In genomic region chr4:132351401-132351800, GRCm38 (mm10) we compare ENCODE assay signal across 10 mouse cellular contexts. TPM values are rescaled to one million over a fixed set of nuclear protein-coding genes. Genes with fewer than 3 reads are reported as not detected.
DNase-seq lines count a peak whose midpoint lies in the region; ATAC-seq and TF ChIP-seq lines count a peak whose summit lies in the region.
"Had no signal": no experiment of that assay in that cellular context is flagged by ENCODE, and none has a peak within 500 bp of the region (broad histone marks: within the 10 kb centered on the region; RNA-seq: fewer than 3 reads in every experiment).

No protein-coding gene starts in this region.

- H3K9me3 ChIP-seq in heart, postnatal 0 days (replicated peaks; ENCODE audit: control insufficient read depth, low read length) = no peaks in the 10 kb centered on the region
- no peaks in the 10 kb centered on the region for H3K9me3 ChIP-seq in E14TG2a.4 (ENCODE audit: low read length)
- no peaks in the 10 kb centered on the region for H3K9me3 ChIP-seq in forebrain, embryonic 12.5 days
- H3K9me3 ChIP-seq in liver, embryonic 13.5 days (replicated peaks) = no peaks in the 10 kb centered on the region

- H3K36me3 ChIP-seq in heart, postnatal 0 days (replicated peaks; ENCODE audit: control insufficient read depth, insufficient read depth, low read length) = peaks cover 21% of the 10 kb centered on the region
- H3K36me3 ChIP-seq in E14TG2a.4 (ENCODE audit: insufficient read depth, low read length) = peaks cover 41% of the 10 kb centered on the region
- peaks cover 27% of the 10 kb centered on the region for H3K36me3 ChIP-seq in forebrain, embryonic 12.5 days (replicated peaks)
- H3K36me3 ChIP-seq in liver, embryonic 13.5 days = peaks cover 32% of the 10 kb centered on the region

- H3K4me2 ChIP-seq in heart, postnatal 0 days (ENCODE audit: low read depth, low read length) = peak overlapping the region; percentile 81
- peak overlapping the region; percentile 89 for H3K4me2 ChIP-seq in forebrain, embryonic 12.5 days
- peak overlapping the region; percentile 77 for H3K4me2 ChIP-seq in liver, embryonic 13.5 days

- DNase-seq in heart, postnatal 0 days (ENCODE audit: low spot score) = no peak
- DNase-seq in heart, postnatal 14 days = no peak
- DNase-seq in liver, embryonic 13.5 days = no peak
- DNase-seq in left cerebral cortex, postnatal 4 days = no peak
- no peak for DNase-seq in spleen, postnatal 10 days (ENCODE audit: low spot score in 2 of 2)
- DNase-seq in adrenal gland, adult 8-10 months = no peak
- DNase-seq: cerebellum, adult 18-20 months; gastrocnemius, postnatal 25 days had no signal

- H3K9ac ChIP-seq in heart, postnatal 0 days (replicated peaks; ENCODE audit: low read depth, low read length) = no peak overlapping the region
- peak overlapping the region; percentile 84; the same call in 1 of the 2 replicates for H3K9ac ChIP-seq in forebrain, embryonic 12.5 days
- H3K9ac ChIP-seq in liver, embryonic 13.5 days = peak overlapping the region; percentile 92

- H3K27me3 ChIP-seq in heart, postnatal 0 days (ENCODE audit: control insufficient read depth, insufficient read depth, low read length) = no peaks in the 10 kb centered on the region
- H3K27me3 ChIP-seq in E14TG2a.4 (ENCODE audit: insufficient read depth, low read length) = no peaks in the 10 kb centered on the region
- H3K27me3 ChIP-seq in forebrain, embryonic 12.5 days = no peaks in the 10 kb centered on the region
- no peaks in the 10 kb centered on the region for H3K27me3 ChIP-seq in liver, embryonic 13.5 days

- no peak overlapping the region for H3K27ac ChIP-seq in heart, postnatal 0 days (ENCODE audit: low read depth)
- no peak overlapping the region for H3K27ac ChIP-seq in forebrain, embryonic 12.5 days
- peak overlapping the region; percentile 97 for H3K27ac ChIP-seq in liver, embryonic 13.5 days

- TF ChIP-seq EP300 in heart, postnatal 0 days (IDR thresholded peaks at IDR 0.05; ENCODE audit: low read depth) = no peak

- ATAC-seq in heart, postnatal 0 days (ENCODE audit: insufficient read depth, low read depth) = no peak
- ATAC-seq in forebrain, embryonic 12.5 days (ENCODE audit: low FRiP score) = no peak
- ATAC-seq in liver, embryonic 13.5 days (ENCODE audit: low read depth) = no peak

- 24% methylated on average over 1 of the region's 1 CpGs for WGBS in heart, postnatal 0 days
- WGBS in forebrain, embryonic 12.5 days = 55% methylated on average over 1 of the region's 1 CpGs
- WGBS in liver, embryonic 13.5 days (ENCODE audit: insufficient replicate concordance) = 13% methylated on average over 1 of the region's 1 CpGs

- H3K4me3 ChIP-seq in heart, postnatal 0 days (ENCODE audit: low read depth, low read length) = peak overlapping the region; percentile 87; the same call in 1 of the 2 replicates
- H3K4me3 ChIP-seq in E14TG2a.4 (replicated peaks; ENCODE audit: low read length) = peak overlapping the region; percentile 99
- H3K4me3 ChIP-seq in forebrain, embryonic 12.5 days (replicated peaks) = peak overlapping the region; percentile 78; the same call in 1 of the 2 replicates
- peak overlapping the region; percentile 84 for H3K4me3 ChIP-seq in liver, embryonic 13.5 days (replicated peaks)

- intact Hi-C loops in heart, postnatal 14 days (cut with DNase I) = no loop called here
- intact Hi-C loops in left cerebral cortex, postnatal 4 days (cut with DNase I) = no loop called here

- no peak for TF ChIP-seq CTCF in heart, postnatal 0 days (IDR thresholded peaks at IDR 0.05; ENCODE audit: low read depth)
- TF ChIP-seq CTCF in E14TG2a.4 (conservative IDR thresholded peaks at IDR 0.05; ENCODE audit: low read length) = no peak

- peaks cover 10% of the 10 kb centered on the region; the same call in 1 of the 2 replicates for H3K4me1 ChIP-seq in heart, postnatal 0 days (ENCODE audit: control insufficient read depth, insufficient read depth)
- H3K4me1 ChIP-seq in E14TG2a.4 (replicated peaks; ENCODE audit: low read depth, low read length) = peaks cover 50% of the 10 kb centered on the region
- H3K4me1 ChIP-seq in forebrain, embryonic 12.5 days = peaks cover 22% of the 10 kb centered on the region
- H3K4me1 ChIP-seq in liver, embryonic 13.5 days (replicated peaks) = peaks cover 61% of the 10 kb centered on the region

RNA-seq across cellular contexts. Expression of gene Rcc1, which starts 2.0 kb away (rescaled TPM):
- total RNA-seq in heart, postnatal 0 days (2014; rRNA removed; ENCODE audit: low replicate concordance) = 20.6 and 20.8 TPM in 2 replicates
- polyA plus RNA-seq in heart, postnatal 0 days (2015; fragmentation: Nextera tagmentation; extraction: Ambion mirVana) = 17.1 and 18.6 TPM in 2 replicates
- total RNA-seq in heart, postnatal 14 days (2021) = 10 to 100 TPM in 1 of 2 experiments, 1 to 10 TPM in 1; 9.5 to 13.3 TPM
- 103 and 109 TPM in 2 replicates for polyA plus RNA-seq in forebrain, embryonic 12.5 days (2016; fragmentation: Nextera tagmentation; extraction: Ambion mirVana)
- polyA plus RNA-seq in liver, embryonic 13.5 days (2015; fragmentation: Nextera tagmentation; extraction: Ambion mirVana) = 79.4 and 80.2 TPM in 2 replicates
- 10 to 100 TPM; 17.6 to 22.0 TPM for total RNA-seq in left cerebral cortex, postnatal 4 days (2021)
- 10 to 100 TPM; 12.7 to 18.0 (median 15.7) TPM for total RNA-seq in adrenal gland, adult 8-10 months (2022)

RNA-seq across cellular contexts. Expression of gene Trnau1ap, which starts 22.1 kb away (rescaled TPM):
- 51.3 and 69.0 TPM in 2 replicates for total RNA-seq in heart, postnatal 0 days (2014; rRNA removed; ENCODE audit: low replicate concordance)
- polyA plus RNA-seq in heart, postnatal 0 days (2015; fragmentation: Nextera tagmentation; extraction: Ambion mirVana) = 63.2 and 65.1 TPM in 2 replicates
- 10 to 100 TPM; 21.6 to 24.6 TPM for total RNA-seq in heart, postnatal 14 days (2021)
- 77.8 and 88.3 TPM in 2 replicates for polyA plus RNA-seq in forebrain, embryonic 12.5 days (2016; fragmentation: Nextera tagmentation; extraction: Ambion mirVana)
- polyA plus RNA-seq in liver, embryonic 13.5 days (2015; fragmentation: Nextera tagmentation; extraction: Ambion mirVana) = 43.1 and 45.3 TPM in 2 replicates
- total RNA-seq in left cerebral cortex, postnatal 4 days (2021) = 10 to 100 TPM; 40.9 to 47.2 TPM
- 10 to 100 TPM; 29.4 to 44.1 (median 41.8) TPM for total RNA-seq in adrenal gland, adult 8-10 months (2022)

RNA-seq across cellular contexts. Expression of gene Rab42, which starts 48.2 kb away (rescaled TPM):
- 1.2 TPM in 1 of 2 replicates, not detected in the other for total RNA-seq in heart, postnatal 0 days (2014; rRNA removed; ENCODE audit: low replicate concordance)
- 2.9 and 3.9 TPM in 2 replicates for polyA plus RNA-seq in heart, postnatal 0 days (2015; fragmentation: Nextera tagmentation; extraction: Ambion mirVana)
- under 1 TPM; 0.39 to 0.76 TPM for total RNA-seq in heart, postnatal 14 days (2021)
- 0.78 and 0.82 TPM in 2 replicates for polyA plus RNA-seq in forebrain, embryonic 12.5 days (2016; fragmentation: Nextera tagmentation; extraction: Ambion mirVana)
- polyA plus RNA-seq in liver, embryonic 13.5 days (2015; fragmentation: Nextera tagmentation; extraction: Ambion mirVana) = 0.44 and 1.2 TPM in 2 replicates
- total RNA-seq in left cerebral cortex, postnatal 4 days (2021) = 1 to 10 TPM; 1.4 to 2.1 TPM
- 1 to 10 TPM; 2.6 to 5.1 (median 3.9) TPM for total RNA-seq in adrenal gland, adult 8-10 months (2022)
